8 mouse cellular contexts compared by ENCODE assay signal in genomic region chr12:13249573-13249919, GRCm38 (mm10). TPM values are rescaled to one million over a fixed set of nuclear protein-coding genes. Genes with fewer than 3 reads are reported as not detected.
DNase-seq lines count a peak whose midpoint lies in the region; ATAC-seq and TF ChIP-seq lines count a peak whose summit lies in the region.

No protein-coding gene starts in this region.

- WGBS in heart, embryonic 12.5 days = 86% methylated on average over 3 of the region's 3 CpGs
- WGBS in hindbrain, embryonic 11.5 days = 90% methylated on average over 3 of the region's 3 CpGs
- 96% methylated on average over 3 of the region's 3 CpGs for WGBS in macrophage (ENCODE audit: missing documents)

- no peak overlapping the region for H3K27ac ChIP-seq in heart, embryonic 12.5 days (ENCODE audit: poor library complexity, severe bottlenecking)
- H3K27ac ChIP-seq in hindbrain, embryonic 11.5 days (ENCODE audit: low read depth, low read length) = peak overlapping the region; percentile 80; the same call in 1 of the 2 replicates
- H3K27ac ChIP-seq in macrophage = no peak overlapping the region

- H3K4me2 ChIP-seq in heart, embryonic 12.5 days = peak overlapping the region; percentile 71
- H3K4me2 ChIP-seq in hindbrain, embryonic 11.5 days (replicated peaks; ENCODE audit: low read depth, low read length) = peak overlapping the region; percentile 42

- no peak; the same call in 1 of the 2 replicates for ATAC-seq in heart, embryonic 12.5 days (ENCODE audit: insufficient number of reproducible peaks, low FRiP score)
- no peak for ATAC-seq in G1E (ENCODE audit: extremely low read depth, insufficient number of reproducible peaks, low FRiP score, poor library complexity, severe bottlenecking)
- peak; percentile 44; the same call in 1 of the 2 replicates for ATAC-seq in hindbrain, embryonic 11.5 days (ENCODE audit: low FRiP score)

- peaks cover 9% of the 10 kb centered on the region; the same call in 1 of the 2 replicates for H3K4me1 ChIP-seq in heart, embryonic 12.5 days (replicated peaks)
- peaks cover 23% of the 10 kb centered on the region for H3K4me1 ChIP-seq in G1E (ENCODE audit: insufficient read depth, low read depth, low read length)
- H3K4me1 ChIP-seq in hindbrain, embryonic 11.5 days (replicated peaks; ENCODE audit: control insufficient read depth, insufficient read depth, low read length) = no peaks in the 10 kb centered on the region

- H3K4me3 ChIP-seq in heart, embryonic 12.5 days = peak overlapping the region; percentile 89
- H3K4me3 ChIP-seq in G1E (ENCODE audit: low read depth, low read length) (peak overlapping the region; percentile 93), macrophage (ENCODE audit: inconsistent target) (peak overlapping the region; percentile 69)
- peak overlapping the region; percentile 92 for H3K4me3 ChIP-seq in hindbrain, embryonic 11.5 days (ENCODE audit: low read depth, low read length)

- peaks cover 28% of the 10 kb centered on the region for H3K79me2 ChIP-seq in macrophage (ENCODE audit: inconsistent target)

- no peak for TF ChIP-seq CTCF in G1E (IDR thresholded peaks at IDR 0.05; ENCODE audit: low read depth, low read length)

- no peak for DNase-seq in heart, postnatal 4 days
- DNase-seq in G1E (ENCODE audit: low spot score) = no peak
- no peak for DNase-seq in hindbrain, embryonic 11.5 days (ENCODE audit: low spot score)
- DNase-seq in spleen, postnatal 10 days (ENCODE audit: low spot score in 2 of 2) = no peak
- DNase-seq in layer of hippocampus, postnatal 36 days = no peak
- no peak for DNase-seq in thymus, postnatal 25 days

- no peak overlapping the region for H3K9ac ChIP-seq in heart, embryonic 12.5 days
- peak overlapping the region; percentile 96 for H3K9ac ChIP-seq in hindbrain, embryonic 11.5 days (ENCODE audit: low read depth, low read length)

- no peaks in the 10 kb centered on the region for H3K9me3 ChIP-seq in heart, embryonic 12.5 days (replicated peaks)
- no peaks in the 10 kb centered on the region for H3K9me3 ChIP-seq in G1E (replicated peaks)
- H3K9me3 ChIP-seq in hindbrain, embryonic 11.5 days (ENCODE audit: control insufficient read depth, low read length) = no peaks in the 10 kb centered on the region

- H3K36me3 ChIP-seq in heart, embryonic 12.5 days = peaks cover 7% of the 10 kb centered on the region
- H3K36me3 ChIP-seq in G1E (replicated peaks) = peaks cover 24% of the 10 kb centered on the region
- no peaks in the 10 kb centered on the region for H3K36me3 ChIP-seq in hindbrain, embryonic 11.5 days (ENCODE audit: control insufficient read depth, insufficient read depth, low read length)
- H3K36me3 ChIP-seq in macrophage (ENCODE audit: inconsistent target) = no peaks in the 10 kb centered on the region

- H3K27me3 ChIP-seq in heart, embryonic 12.5 days (replicated peaks) = no peaks in the 10 kb centered on the region
- H3K27me3 ChIP-seq in G1E (ENCODE audit: insufficient read depth, low read length) = peaks cover 3% of the 10 kb centered on the region
- H3K27me3 ChIP-seq in hindbrain, embryonic 11.5 days (ENCODE audit: control insufficient read depth, insufficient read depth, low read length) = no peaks in the 10 kb centered on the region

RNA-seq across cellular contexts. Expression of gene Ddx1, which starts 0.5 kb away (rescaled TPM):
- 97.4 and 102 TPM in 2 replicates for polyA plus RNA-seq in heart, embryonic 12.5 days (2016; fragmentation: Nextera tagmentation; extraction: Ambion mirVana)
- 10 to 100 TPM; 92.6 to 95.4 TPM for total RNA-seq in heart, postnatal 4 days (2021)
- total RNA-seq in G1E (2014; fragmentation: Nextera tagmentation) = 138 and 166 TPM in 2 replicates
- 173 and 181 TPM in 2 replicates for total RNA-seq in G1E (2017)
- 7.0 and 8.0 TPM in 2 replicates for polyA plus RNA-seq in G1E (2012)
- 171 and 208 TPM in 2 replicates for polyA plus RNA-seq in hindbrain, embryonic 11.5 days (2014; fragmentation: Nextera tagmentation; extraction: Ambion mirVana)
- total RNA-seq in macrophage (2018; cell fraction: chromatin; rRNA removed) = 10 to 100 TPM; 22.2 to 56.2 (median 39.6) TPM
- total RNA-seq in macrophage (2018; cell fraction: cytosol; rRNA removed) = 10 to 100 TPM; 20.9 to 36.8 (median 24.8) TPM
- total RNA-seq in macrophage (2018; cell fraction: nucleus; rRNA removed) = 10 to 100 TPM; 11.4 to 38.3 (median 20.7) TPM
- polyA plus RNA-seq in macrophage (2018) = 20.1 to 74.0 TPM (median 47.0 TPM) in 3 replicates
- 100 to 1,000 TPM; 120 to 123 TPM for total RNA-seq in layer of hippocampus, postnatal 36 days (2021)

RNA-seq across cellular contexts. Expression of gene Nbas, which starts 19.4 kb away (rescaled TPM):
- 10.9 and 11.5 TPM in 2 replicates for polyA plus RNA-seq in heart, embryonic 12.5 days (2016; fragmentation: Nextera tagmentation; extraction: Ambion mirVana)
- total RNA-seq in heart, postnatal 4 days (2021) = 10 to 100 TPM; 23.8 to 25.2 TPM
- total RNA-seq in G1E (2014; fragmentation: Nextera tagmentation) = 34.5 and 37.3 TPM in 2 replicates
- total RNA-seq in G1E (2017) = 19.6 and 20.2 TPM in 2 replicates
- 4.4 and 7.0 TPM in 2 replicates for polyA plus RNA-seq in G1E (2012)
- 15.5 and 17.7 TPM in 2 replicates for polyA plus RNA-seq in hindbrain, embryonic 11.5 days (2014; fragmentation: Nextera tagmentation; extraction: Ambion mirVana)
- total RNA-seq in macrophage (2018; cell fraction: chromatin; rRNA removed) = 100 to 1,000 TPM in 6 of 26 experiments, 10 to 100 TPM in 20; 36.8 to 120 (median 89.6) TPM
- 10 to 100 TPM in 24 of 26 experiments, 1 to 10 TPM in 2; 8.1 to 18.2 (median 13.5) TPM for total RNA-seq in macrophage (2018; cell fraction: cytosol; rRNA removed)
- total RNA-seq in macrophage (2018; cell fraction: nucleus; rRNA removed) = 10 to 100 TPM; 23.9 to 60.6 (median 39.3) TPM
- polyA plus RNA-seq in macrophage (2018) = 9.2 to 13.6 TPM (median 9.3 TPM) in 3 replicates
- total RNA-seq in layer of hippocampus, postnatal 36 days (2021) = 10 to 100 TPM; 30.5 to 33.2 TPM
